Mouse (Mus musculus) intestine, postnatal 0 days (tissue): Measurements from ENCODE around the gene Jund. TPM values are rescaled to one million over a fixed set of nuclear protein-coding genes. Genes with fewer than 3 reads are reported as not detected.

ENCODE experiments used
- ATAC-seq: fragments of 200-750 bp; cut with Nextera tagmentation; 2 replicates; pipeline ENCODE4 v1.8.0; 2017; ENCODE audit warnings: mild to moderate bottlenecking, moderate TSS enrichment, moderate library complexity
- H3K27ac ChIP-seq: fragments of 300-500 bp; sonication (generic); 2 replicates; pipeline ENCODE4 v1.5.1; 2014; ENCODE audit warnings: mild to moderate bottlenecking, low read depth, low read length, moderate library complexity
- H3K27me3 ChIP-seq: fragments of 300-500 bp; sonication (generic); replicated peaks from 2 replicates; pipeline ENCODE4 v1.6.1; 2014; ENCODE audit warnings: low read length, mixed read lengths; ENCODE audit not compliant: control insufficient read depth, insufficient read depth
- H3K36me3 ChIP-seq: fragments of 300-500 bp; sonication (generic); 2 replicates; pipeline ENCODE4 v1.6.1; 2014; ENCODE audit warnings: mild to moderate bottlenecking, moderate library complexity; ENCODE audit not compliant: control insufficient read depth, insufficient read depth
- H3K4me1 ChIP-seq: fragments of 300-500 bp; sonication (generic); replicated peaks from 2 replicates; pipeline ENCODE4 v1.6.1; 2014; ENCODE audit warnings: antibody characterized with exemption, low read length, mixed read lengths; ENCODE audit not compliant: control insufficient read depth, insufficient read depth
- H3K4me2 ChIP-seq: fragments of 300-500 bp; sonication (generic); replicated peaks from 2 replicates; pipeline ENCODE4 v1.6.1; 2014; ENCODE audit warnings: low read depth, mild to moderate bottlenecking, moderate library complexity
- H3K4me3 ChIP-seq: fragments of 300-500 bp; sonication (generic); 2 replicates; pipeline ENCODE4 v1.5.1; 2014; ENCODE audit warnings: low read depth, low read length
- H3K9ac ChIP-seq: fragments of 300-500 bp; sonication (generic); 2 replicates; pipeline ENCODE4 v1.6.1; 2014; ENCODE audit warnings: mild to moderate bottlenecking, low read depth, low read length
- H3K9me3 ChIP-seq: fragments of 300-500 bp; sonication (generic); 2 replicates; pipeline ENCODE4 v1.6.1; 2016; ENCODE audit warnings: mixed run types; ENCODE audit not compliant: control insufficient read depth
- CTCF ChIP-seq: sonication (generic); IDR thresholded peaks from 2 replicates; pipeline ENCODE4 v1.5.1; 2016; ENCODE audit warnings: low read depth, mild to moderate bottlenecking, control low read depth, antibody characterized with exemption, moderate library complexity
- WGBS: fragments of 180-500 bp; shearing (Covaris S2); extraction: QIAGEN DNeasy Blood & Tissue Kit; methylation state at CpG from one replicate; pipeline ENCODE4 v1.1.7; 2014; 5-methylcytosine and 5-hydroxymethylcytosine counted together
- polyA plus RNA-seq: library from polyadenylated mRNA; unstranded; fragments of >200 nt; fragmentation: Nextera tagmentation; extraction: Ambion mirVana; gene quantifications from 2 replicates; pipeline ENCODE4 v1.2.1, GENCODE M21; 2015

Gene Jund
- polyA plus RNA-seq, 1 experiment from 2014 or later = 121 TPM

GRCm38 (mm10) chr8:70725792-70726447 is 27.2 kb downstream of the Jund start:
- Histone ChIP-seq H3K4me1 (no peaks in the 10 kb centered on the region), H3K9me3 (no peaks in the 10 kb centered on the region), H3K27ac (no peak overlapping the region), H3K4me2 (no peak overlapping the region), H3K36me3 (no peaks in the 10 kb centered on the region), H3K9ac (no peak overlapping the region), H3K4me3 (no peak overlapping the region), H3K27me3 (no peaks in the 10 kb centered on the region; the same call in 1 of the 2 replicates)
- 31% methylated on average over 14 of the region's 14 CpGs for WGBS
- TF ChIP-seq CTCF = no peak
- no peak for ATAC-seq

DNA sequence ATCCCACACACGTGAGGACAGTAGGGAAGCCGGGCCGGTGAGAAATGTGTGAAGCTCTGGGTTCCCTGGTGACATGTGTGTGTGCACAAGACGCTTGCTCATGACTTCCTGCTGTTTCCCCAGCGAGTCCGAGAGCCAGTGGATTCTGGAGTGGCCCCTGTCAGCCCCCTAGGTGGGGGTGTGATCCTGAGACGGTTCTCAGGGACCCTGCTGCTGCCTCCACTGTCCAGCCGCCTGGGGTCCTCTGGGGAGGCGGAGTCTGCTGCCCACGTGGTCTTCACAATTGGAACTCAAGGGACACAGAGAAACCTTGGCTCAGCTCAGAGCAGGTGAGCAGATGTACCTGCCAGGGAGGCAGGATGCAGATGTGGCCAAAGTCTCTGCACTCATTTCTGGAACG is 28.0 kb downstream of the Jund start:
- Histone ChIP-seq H3K36me3 (no peaks in the 10 kb centered on the region), H3K27ac (no peak overlapping the region), H3K9me3 (no peaks in the 10 kb centered on the region), H3K27me3 (no peaks in the 10 kb centered on the region; the same call in 1 of the 2 replicates), H3K9ac (no peak overlapping the region), H3K4me2 (no peak overlapping the region), H3K4me1 (no peaks in the 10 kb centered on the region), H3K4me3 (no peak overlapping the region)
- ATAC-seq = no peak
- 45% methylated on average over 11 of the region's 11 CpGs for WGBS
- TF ChIP-seq CTCF = no peak

DNA sequence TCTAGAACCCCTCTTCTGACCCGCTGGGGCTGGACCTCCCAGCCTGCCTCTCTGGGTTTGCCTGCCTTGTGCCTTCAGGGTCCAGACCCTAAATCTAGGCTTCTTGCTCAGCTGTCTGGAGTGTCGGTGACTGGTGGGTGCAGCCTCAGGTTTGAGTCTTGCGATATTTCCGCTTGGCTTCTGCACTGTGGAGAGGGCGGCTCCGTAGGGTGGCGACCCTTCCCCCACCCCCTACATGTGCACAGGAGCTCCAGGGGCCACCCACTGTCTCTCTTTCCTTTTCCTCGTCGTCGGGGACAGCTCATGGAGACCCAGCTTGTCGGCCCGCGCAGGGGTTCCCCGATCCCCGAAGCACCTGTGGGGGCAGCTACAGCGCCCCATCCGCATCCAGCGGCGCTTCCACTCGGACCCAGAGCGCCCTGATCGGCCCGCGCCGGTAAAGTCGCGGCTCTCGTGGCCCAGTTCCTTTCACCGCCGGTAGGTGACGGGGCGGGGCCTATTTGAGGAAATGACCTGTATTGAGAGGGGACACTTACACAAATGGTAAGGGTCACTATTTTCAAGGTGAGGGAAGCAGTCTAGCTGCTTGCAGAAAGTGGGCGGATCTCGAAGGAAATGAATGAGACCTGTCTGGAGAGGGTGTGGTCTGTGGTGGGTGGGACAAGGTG is 31.2 kb downstream of the Jund start:
- Histone ChIP-seq H3K9me3 (no peaks in the 10 kb centered on the region), H3K27ac (no peak overlapping the region), H3K9ac (no peak overlapping the region), H3K4me1 (no peaks in the 10 kb centered on the region), H3K27me3 (no peaks in the 10 kb centered on the region; the same call in 1 of the 2 replicates), H3K4me3 (peak overlapping the region; percentile 23), H3K36me3 (no peaks in the 10 kb centered on the region), H3K4me2 (peak overlapping the region; percentile 69)
- ATAC-seq = peak; percentile 46
- WGBS = 3% methylated on average over 34 of the region's 34 CpGs
- peak; percentile 60 for TF ChIP-seq CTCF

GRCm38 (mm10) chr8:70730956-70731355 is 32.2 kb downstream of the Jund start:
- Histone ChIP-seq H3K27ac (no peak overlapping the region), H3K9ac (no peak overlapping the region), H3K27me3 (no peaks in the 10 kb centered on the region; the same call in 1 of the 2 replicates), H3K36me3 (no peaks in the 10 kb centered on the region), H3K4me3 (no peak overlapping the region), H3K4me1 (no peaks in the 10 kb centered on the region), H3K9me3 (no peaks in the 10 kb centered on the region), H3K4me2 (no peak overlapping the region)
- 81% methylated on average over 4 of the region's 4 CpGs for WGBS
- TF ChIP-seq CTCF = no peak
- ATAC-seq = no peak

DNA sequence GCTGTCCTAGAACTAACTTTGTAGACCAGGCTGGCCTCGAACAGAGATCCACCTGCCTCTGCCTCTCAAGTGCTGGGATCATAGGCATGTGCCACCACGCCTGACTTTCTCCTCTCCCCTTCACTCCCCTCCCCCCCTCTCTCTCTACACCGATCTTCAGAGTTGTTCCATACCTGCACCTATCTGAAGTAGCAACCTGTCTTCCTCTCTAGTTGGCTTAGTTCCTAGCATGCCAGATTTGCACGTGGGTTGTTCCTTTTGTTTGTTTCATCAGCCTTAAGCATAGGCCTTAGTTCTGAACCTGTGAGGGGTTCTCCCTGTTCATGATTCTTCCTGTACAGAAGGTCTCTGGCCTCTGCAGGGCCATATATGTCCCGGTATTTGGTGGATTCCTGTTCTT is 39.0 kb downstream of the Jund start:
- Histone ChIP-seq H3K4me1 (no peaks in the 10 kb centered on the region), H3K36me3 (no peaks in the 10 kb centered on the region), H3K27me3 (peaks cover 6% of the 10 kb centered on the region), H3K4me3 (no peak overlapping the region), H3K9me3 (no peaks in the 10 kb centered on the region), H3K9ac (no peak overlapping the region), H3K4me2 (no peak overlapping the region), H3K27ac (no peak overlapping the region)
- no peak for TF ChIP-seq CTCF
- no peak for ATAC-seq
- WGBS = 68% methylated on average over 5 of the region's 5 CpGs

GRCm38 (mm10) chr8:70738211-70738610 is 39.5 kb downstream of the Jund start:
- Histone ChIP-seq H3K9me3 (no peaks in the 10 kb centered on the region), H3K27ac (no peak overlapping the region), H3K27me3 (peaks cover 11% of the 10 kb centered on the region), H3K36me3 (no peaks in the 10 kb centered on the region), H3K9ac (no peak overlapping the region), H3K4me1 (no peaks in the 10 kb centered on the region), H3K4me3 (no peak overlapping the region), H3K4me2 (no peak overlapping the region)
- WGBS = 76% methylated on average over 3 of the region's 3 CpGs
- TF ChIP-seq CTCF = no peak
- ATAC-seq = no peak
